20 mouse cellular contexts compared by ENCODE assay signal in genomic region chr15:32624106-32624505, GRCm38 (mm10).
DNase-seq lines count a peak whose midpoint lies in the region; ATAC-seq and TF ChIP-seq lines count a peak whose summit lies in the region.
"Had no signal": no experiment of that assay in that cellular context is flagged by ENCODE, and none has a peak within 500 bp of the region (broad histone marks: within the 10 kb centered on the region; RNA-seq: fewer than 3 reads in every experiment).

No protein-coding gene starts in this region.

- H3K9ac ChIP-seq in hindbrain, embryonic 11.5 days (ENCODE audit: low read depth, low read length) = no peak overlapping the region
- no peak overlapping the region for H3K9ac ChIP-seq in hindbrain, embryonic 16.5 days (ENCODE audit: low read depth, low read length)
- no peak overlapping the region for H3K9ac ChIP-seq in lung, postnatal 0 days (replicated peaks; ENCODE audit: low read depth)
- H3K9ac ChIP-seq: embryonic facial prominence, embryonic 12.5 days; forebrain, embryonic 13.5 days; forebrain, postnatal 0 days; heart, embryonic 13.5 days; hindbrain, embryonic 12.5 days had no signal

- 46% methylated on average over 4 of the region's 4 CpGs for WGBS in hindbrain, embryonic 11.5 days
- WGBS in hindbrain, embryonic 16.5 days = 43% methylated on average over 4 of the region's 4 CpGs
- 63% methylated on average over 4 of the region's 4 CpGs for WGBS in lung, postnatal 0 days

- no peaks in the 10 kb centered on the region for H3K27me3 ChIP-seq in hindbrain, embryonic 11.5 days (ENCODE audit: control insufficient read depth, insufficient read depth, low read length)
- H3K27me3 ChIP-seq in hindbrain, embryonic 16.5 days (replicated peaks; ENCODE audit: control insufficient read depth, insufficient read depth, low read length) = no peaks in the 10 kb centered on the region
- H3K27me3 ChIP-seq in lung, postnatal 0 days (replicated peaks; ENCODE audit: insufficient read depth, low read length) = no peaks in the 10 kb centered on the region
- H3K27me3 ChIP-seq: embryonic facial prominence, embryonic 12.5 days; forebrain, embryonic 13.5 days; heart, embryonic 13.5 days; hindbrain, embryonic 12.5 days; Patski had no signal

- H3K36me3 ChIP-seq in hindbrain, embryonic 11.5 days (ENCODE audit: control insufficient read depth, insufficient read depth, low read length) = no peaks in the 10 kb centered on the region
- no peaks in the 10 kb centered on the region for H3K36me3 ChIP-seq in hindbrain, embryonic 16.5 days (ENCODE audit: control insufficient read depth, insufficient read depth, low read length)
- no peaks in the 10 kb centered on the region for H3K36me3 ChIP-seq in lung, postnatal 0 days (ENCODE audit: insufficient read depth, low read length)
- H3K36me3 ChIP-seq: embryonic facial prominence, embryonic 12.5 days; heart, embryonic 13.5 days; hindbrain, embryonic 12.5 days had no signal

- no peaks in the 10 kb centered on the region for H3K9me3 ChIP-seq in hindbrain, embryonic 11.5 days (ENCODE audit: control insufficient read depth, low read length)
- H3K9me3 ChIP-seq in hindbrain, embryonic 16.5 days (ENCODE audit: control insufficient read depth, low read length) = no peaks in the 10 kb centered on the region
- no peaks in the 10 kb centered on the region for H3K9me3 ChIP-seq in lung, postnatal 0 days (ENCODE audit: low read length)
- H3K9me3 ChIP-seq: embryonic facial prominence, embryonic 12.5 days; forebrain, embryonic 13.5 days; heart, embryonic 13.5 days; hindbrain, embryonic 12.5 days had no signal

- H3K27ac ChIP-seq in hindbrain, embryonic 11.5 days (ENCODE audit: low read depth, low read length) = no peak overlapping the region
- no peak overlapping the region for H3K27ac ChIP-seq in hindbrain, embryonic 16.5 days (ENCODE audit: low read depth, low read length)
- H3K27ac ChIP-seq in lung, postnatal 0 days (ENCODE audit: low read length) = no peak overlapping the region
- H3K27ac ChIP-seq: embryonic facial prominence, embryonic 12.5 days; forebrain, embryonic 13.5 days; gastrocnemius, adult 2 months; heart, embryonic 13.5 days; hindbrain, embryonic 12.5 days; hindbrain, postnatal 0 days had no signal

- DNase-seq in hindbrain, embryonic 11.5 days (ENCODE audit: low spot score) = peak; percentile 6
- DNase-seq in lung, postnatal 0 days (ENCODE audit: low spot score) = peak; percentile 9
- no peak for DNase-seq in lung, adult 18-20 months
- DNase-seq in embryo, embryonic 10 days (ENCODE audit: low spot score) = peak; percentile 30
- DNase-seq in retina, embryonic 14.5 days (ENCODE audit: low spot score) = peak; percentile 63
- no peak for DNase-seq in right cerebral cortex, postnatal 36 days (ENCODE audit: low spot score in 2 of 2)
- DNase-seq: adrenal gland, postnatal 14 days; forebrain, postnatal 0 days; gastrocnemius, adult 2 months; gastrocnemius, postnatal 25 days; heart, postnatal 36 days had no signal

- TF ChIP-seq EP300 in lung, postnatal 0 days (IDR thresholded peaks at IDR 0.05) = no peak

- no peaks in the 10 kb centered on the region for H3K4me1 ChIP-seq in hindbrain, embryonic 11.5 days (replicated peaks; ENCODE audit: control insufficient read depth, insufficient read depth, low read length)
- no peaks in the 10 kb centered on the region for H3K4me1 ChIP-seq in hindbrain, embryonic 16.5 days (ENCODE audit: control insufficient read depth, insufficient read depth, low read depth, low read length)
- H3K4me1 ChIP-seq in lung, postnatal 0 days (ENCODE audit: insufficient read depth, low read depth, low read length) = no peaks in the 10 kb centered on the region
- H3K4me1 ChIP-seq: embryonic facial prominence, embryonic 12.5 days; heart, embryonic 13.5 days had no signal

- ATAC-seq in hindbrain, embryonic 11.5 days (ENCODE audit: low FRiP score) = 0 out of 2 replicates have a peak, but pooled peaks have one; percentile 7
- no peak for ATAC-seq in hindbrain, embryonic 16.5 days
- no peak; the same call in 1 of the 2 replicates for ATAC-seq in lung, postnatal 0 days
- ATAC-seq in megakaryocyte, adult 5-6 weeks (ENCODE audit: poor library complexity, severe bottlenecking) = no peak
- ATAC-seq: activated CD4-positive, CD25-positive, alpha-beta regulatory T cell, adult 4 months; forebrain, embryonic 13.5 days; forebrain, postnatal 0 days; hindbrain, postnatal 0 days; Patski had no signal

- TF ChIP-seq CTCF in lung, postnatal 0 days (IDR thresholded peaks at IDR 0.05) = no peak

- no peak overlapping the region for H3K4me2 ChIP-seq in hindbrain, embryonic 11.5 days (replicated peaks; ENCODE audit: low read depth, low read length)
- H3K4me2 ChIP-seq in hindbrain, embryonic 16.5 days (ENCODE audit: low read length) = no peak overlapping the region
- H3K4me2 ChIP-seq in lung, postnatal 0 days (replicated peaks; ENCODE audit: low read depth, low read length) = no peak overlapping the region
- H3K4me2 ChIP-seq: embryonic facial prominence, embryonic 12.5 days; forebrain, embryonic 13.5 days; heart, embryonic 13.5 days; hindbrain, embryonic 12.5 days had no signal

- H3K4me3 ChIP-seq in hindbrain, embryonic 11.5 days (ENCODE audit: low read depth, low read length) = no peak overlapping the region
- H3K4me3 ChIP-seq in hindbrain, embryonic 16.5 days (ENCODE audit: low read length) = no peak overlapping the region
- no peak overlapping the region for H3K4me3 ChIP-seq in lung, postnatal 0 days (ENCODE audit: low read depth, low read length)
- H3K4me3 ChIP-seq: embryonic facial prominence, embryonic 12.5 days; forebrain, embryonic 13.5 days; gastrocnemius, adult 2 months; heart, embryonic 13.5 days; hindbrain, embryonic 12.5 days had no signal

Comparison
In these comparisons a context has a peak if more than half of its experiments do, and no peak if none do; other contexts are left out.
1. DNase-seq: peak in hindbrain, embryonic 11.5 days (single experiment), lung, postnatal 0 days (single experiment), embryo, embryonic 10 days (single experiment) and retina, embryonic 14.5 days (single experiment); none in lung, adult 18-20 months (0 of 2) and right cerebral cortex, postnatal 36 days (0 of 2).